Mouse (Mus musculus): ENCODE results near the gene Pde7b. TPM values are rescaled to one million over a fixed set of nuclear protein-coding genes. Genes with fewer than 3 reads are reported as not detected.

The Pde7b gene
- polyA plus RNA-seq, 1 experiment = 1.6 TPM

DNA sequence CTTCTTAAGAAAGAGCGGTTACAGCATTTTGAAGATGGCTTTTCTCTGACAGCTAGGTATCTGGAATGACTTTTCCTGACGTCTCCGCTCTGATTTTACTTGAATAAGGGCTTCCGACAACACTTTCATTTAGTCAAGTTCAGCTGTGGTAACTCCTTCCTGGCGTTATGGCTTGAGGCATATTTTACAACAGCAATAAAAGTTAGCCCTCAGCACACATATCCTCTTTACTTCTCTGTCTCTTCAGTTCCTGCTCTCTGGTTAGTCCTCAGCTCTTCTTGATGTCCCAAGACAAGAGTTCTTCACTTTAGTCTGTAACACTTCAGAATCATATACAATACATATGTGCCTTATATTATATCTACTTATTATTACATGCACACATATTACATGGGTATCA lies 251.4 kb downstream of the Pde7b start:
- Histone ChIP-seq H3K27me3 (ENCODE audit: control insufficient read depth, insufficient read depth, low read length) (no peaks in the 10 kb centered on the region), H3K27ac (ENCODE audit: control insufficient read depth, insufficient read depth, low read length) (no peak overlapping the region), H3K36me3 (ENCODE audit: control insufficient read depth, insufficient read depth, low read length) (no peaks in the 10 kb centered on the region), H3K4me1 (replicated peaks; ENCODE audit: control insufficient read depth, insufficient read depth, low read length) (peaks cover 2% of the 10 kb centered on the region), H3K4me3 (ENCODE audit: control insufficient read depth, insufficient read depth, low read length) (no peak overlapping the region)
- WGBS = 95% methylated on average over 5 of the region's 5 CpGs
- DNase-seq = no peak
- TF ChIP-seq POLR2A (IDR thresholded peaks at IDR 0.05; ENCODE audit: control insufficient read depth, extremely low read depth, insufficient read depth, low read length, poor library complexity) (no peak), CTCF (IDR thresholded peaks at IDR 0.05; ENCODE audit: borderline replicate concordance, control insufficient read depth, extremely low read depth, insufficient read depth, low read length, poor library complexity) (no peak)

DNA sequence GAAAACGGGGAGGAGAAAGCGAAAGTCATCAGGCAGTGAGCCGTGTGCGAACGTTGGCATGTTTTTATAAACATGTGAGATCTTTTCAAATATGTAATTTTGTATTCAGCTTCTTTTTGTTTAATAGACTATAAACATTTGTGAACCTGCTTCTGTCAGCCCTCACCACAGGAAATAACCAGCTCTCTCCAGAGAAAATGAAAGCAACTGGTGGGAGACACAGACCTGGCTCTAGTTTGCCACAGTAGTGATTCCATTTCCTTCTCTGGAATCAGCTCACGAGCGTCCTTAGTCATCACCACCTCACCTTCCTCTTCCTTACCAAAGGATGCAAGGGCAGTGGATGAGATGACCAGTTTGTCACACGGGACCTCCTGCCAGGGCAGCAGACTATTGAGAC lies 252.9 kb downstream of the Pde7b start:
- Histone ChIP-seq H3K4me1 (replicated peaks; ENCODE audit: control insufficient read depth, insufficient read depth, low read length) (peaks cover 2% of the 10 kb centered on the region), H3K27me3 (ENCODE audit: control insufficient read depth, insufficient read depth, low read length) (no peaks in the 10 kb centered on the region), H3K36me3 (ENCODE audit: control insufficient read depth, insufficient read depth, low read length) (no peaks in the 10 kb centered on the region), H3K27ac (ENCODE audit: control insufficient read depth, insufficient read depth, low read length) (no peak overlapping the region; the same call in 1 of the 2 replicates), H3K4me3 (ENCODE audit: control insufficient read depth, insufficient read depth, low read length) (peak overlapping the region; percentile 19; the same call in 1 of the 2 replicates)
- no peak for DNase-seq
- no peak for TF ChIP-seq POLR2A (IDR thresholded peaks at IDR 0.05; ENCODE audit: control insufficient read depth, extremely low read depth, insufficient read depth, low read length, poor library complexity)
- no peak for TF ChIP-seq CTCF (IDR thresholded peaks at IDR 0.05; ENCODE audit: borderline replicate concordance, control insufficient read depth, extremely low read depth, insufficient read depth, low read length, poor library complexity)
- WGBS = 16% methylated on average over 8 of the region's 8 CpGs

DNA sequence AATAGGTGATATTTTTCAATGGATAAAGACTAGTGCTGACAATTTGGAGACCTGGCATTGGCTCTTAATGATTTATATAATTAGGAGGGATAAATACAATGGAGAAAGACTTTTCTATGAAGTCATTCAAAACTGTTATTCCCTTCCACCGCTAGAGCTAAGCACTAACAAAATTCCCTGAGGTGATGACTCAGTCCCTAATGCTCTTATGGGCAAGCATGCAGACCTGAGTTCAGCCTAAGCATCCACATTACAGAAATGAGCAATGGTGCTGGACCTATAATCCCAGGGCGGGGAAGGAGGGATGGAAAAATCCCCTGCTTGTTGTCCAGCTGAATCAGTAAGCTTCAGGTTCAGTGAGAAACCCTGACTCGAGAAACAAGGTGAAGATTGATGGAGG lies 260.2 kb downstream of the Pde7b start:
- Histone ChIP-seq H3K27me3 (ENCODE audit: control insufficient read depth, insufficient read depth, low read length) (no peaks in the 10 kb centered on the region), H3K4me3 (ENCODE audit: control insufficient read depth, insufficient read depth, low read length) (no peak overlapping the region), H3K36me3 (ENCODE audit: control insufficient read depth, insufficient read depth, low read length) (no peaks in the 10 kb centered on the region), H3K4me1 (replicated peaks; ENCODE audit: control insufficient read depth, insufficient read depth, low read length) (no peaks in the 10 kb centered on the region), H3K27ac (ENCODE audit: control insufficient read depth, insufficient read depth, low read length) (no peak overlapping the region)
- WGBS = 91% methylated on average over 3 of the region's 3 CpGs
- TF ChIP-seq CTCF (IDR thresholded peaks at IDR 0.05; ENCODE audit: borderline replicate concordance, control insufficient read depth, extremely low read depth, insufficient read depth, low read length, poor library complexity) (no peak), POLR2A (IDR thresholded peaks at IDR 0.05; ENCODE audit: control insufficient read depth, extremely low read depth, insufficient read depth, low read length, poor library complexity) (no peak)
- no peak for DNase-seq

DNA sequence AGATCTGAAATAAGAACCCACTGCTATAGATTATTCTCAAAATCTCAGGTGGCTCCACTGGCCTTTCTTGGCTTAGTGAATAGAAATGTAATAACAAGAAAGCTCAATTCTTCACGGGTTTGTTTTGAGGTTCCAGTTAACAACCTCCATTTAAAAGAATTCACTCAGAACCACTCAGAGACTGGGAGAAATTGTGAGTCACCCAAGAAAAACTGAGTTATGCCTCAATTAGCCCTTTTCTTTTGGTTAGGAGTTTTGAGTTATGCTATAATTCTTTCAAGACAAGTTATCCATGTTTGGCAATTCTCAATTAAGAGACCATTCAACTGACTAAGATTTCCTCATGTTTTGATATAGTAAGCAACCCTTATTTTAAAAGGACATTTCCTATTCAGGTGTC lies 260.9 kb downstream of the Pde7b start:
- DNase-seq = no peak
- 95% methylated on average over 1 of the region's 1 CpGs for WGBS
- Histone ChIP-seq H3K4me1 (replicated peaks; ENCODE audit: control insufficient read depth, insufficient read depth, low read length) (no peaks in the 10 kb centered on the region), H3K27ac (ENCODE audit: control insufficient read depth, insufficient read depth, low read length) (no peak overlapping the region), H3K36me3 (ENCODE audit: control insufficient read depth, insufficient read depth, low read length) (no peaks in the 10 kb centered on the region), H3K4me3 (ENCODE audit: control insufficient read depth, insufficient read depth, low read length) (no peak overlapping the region), H3K27me3 (ENCODE audit: control insufficient read depth, insufficient read depth, low read length) (no peaks in the 10 kb centered on the region)
- TF ChIP-seq POLR2A (IDR thresholded peaks at IDR 0.05; ENCODE audit: control insufficient read depth, extremely low read depth, insufficient read depth, low read length, poor library complexity) (no peak), CTCF (IDR thresholded peaks at IDR 0.05; ENCODE audit: borderline replicate concordance, control insufficient read depth, extremely low read depth, insufficient read depth, low read length, poor library complexity) (no peak)

DNA sequence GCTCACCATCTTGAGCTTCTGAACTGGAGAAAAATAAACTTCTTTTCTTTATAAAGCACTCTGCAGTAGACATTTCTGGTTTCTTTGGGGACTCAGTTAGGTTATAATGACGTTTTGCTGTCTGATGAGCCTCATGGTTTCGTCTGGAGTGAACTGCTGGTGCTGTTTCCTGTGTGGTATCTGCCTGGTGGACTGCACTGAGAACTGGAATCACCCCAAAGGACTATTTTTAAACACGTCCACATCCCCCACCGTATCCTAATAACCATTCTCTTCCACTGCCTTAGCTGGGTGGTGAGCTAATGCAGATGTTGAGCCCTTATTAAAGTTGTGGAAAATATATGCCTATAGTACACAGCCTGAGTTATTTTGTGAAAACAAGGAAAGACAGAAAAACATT lies 262.3 kb downstream of the Pde7b start:
- no peak for DNase-seq
- TF ChIP-seq CTCF (IDR thresholded peaks at IDR 0.05; ENCODE audit: borderline replicate concordance, control insufficient read depth, extremely low read depth, insufficient read depth, low read length, poor library complexity) (no peak), POLR2A (IDR thresholded peaks at IDR 0.05; ENCODE audit: control insufficient read depth, extremely low read depth, insufficient read depth, low read length, poor library complexity) (no peak)
- Histone ChIP-seq H3K36me3 (ENCODE audit: control insufficient read depth, insufficient read depth, low read length) (no peaks in the 10 kb centered on the region), H3K4me1 (replicated peaks; ENCODE audit: control insufficient read depth, insufficient read depth, low read length) (no peaks in the 10 kb centered on the region), H3K27me3 (ENCODE audit: control insufficient read depth, insufficient read depth, low read length) (no peaks in the 10 kb centered on the region), H3K27ac (ENCODE audit: control insufficient read depth, insufficient read depth, low read length) (no peak overlapping the region), H3K4me3 (ENCODE audit: control insufficient read depth, insufficient read depth, low read length) (no peak overlapping the region)
- 20% methylated on average over 4 of the region's 4 CpGs for WGBS

DNA sequence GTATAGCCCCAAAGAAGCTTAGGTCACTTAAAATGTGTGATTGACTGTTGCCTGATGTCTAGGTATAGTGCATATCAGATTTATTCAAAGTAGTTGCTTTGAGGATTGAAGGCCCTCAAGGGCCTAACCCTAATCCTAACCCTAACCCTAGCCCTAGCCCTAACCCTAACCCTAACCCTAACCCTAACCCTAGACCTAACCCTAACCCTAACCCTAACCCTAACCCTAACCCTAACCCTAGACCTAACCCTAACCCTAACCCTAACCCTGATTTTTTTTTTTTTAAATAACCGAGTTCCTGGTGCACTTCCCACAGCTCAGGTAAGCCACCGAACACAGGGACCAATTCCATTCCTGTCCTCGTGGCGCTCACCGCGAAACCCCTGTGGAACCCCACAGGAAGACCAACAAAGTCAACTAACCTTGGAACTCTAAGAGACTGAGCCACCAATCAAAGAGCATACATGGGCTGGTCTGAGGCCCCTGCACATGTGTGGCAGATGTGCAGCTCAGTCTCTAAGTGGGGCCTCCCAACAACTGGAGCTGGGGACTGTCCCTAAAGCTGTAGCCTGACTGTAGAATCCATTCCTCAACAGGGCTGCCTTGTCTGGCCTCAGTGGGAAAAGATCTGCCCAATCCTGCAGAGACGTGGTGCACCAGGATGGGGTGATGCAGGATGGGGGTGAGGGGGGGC lies 265.1 kb downstream of the Pde7b start:
- no peak for TF ChIP-seq POLR2A (IDR thresholded peaks at IDR 0.05; ENCODE audit: control insufficient read depth, extremely low read depth, insufficient read depth, low read length, poor library complexity)
- TF ChIP-seq CTCF (IDR thresholded peaks at IDR 0.05; ENCODE audit: borderline replicate concordance, control insufficient read depth, extremely low read depth, insufficient read depth, low read length, poor library complexity) = no peak

DNA sequence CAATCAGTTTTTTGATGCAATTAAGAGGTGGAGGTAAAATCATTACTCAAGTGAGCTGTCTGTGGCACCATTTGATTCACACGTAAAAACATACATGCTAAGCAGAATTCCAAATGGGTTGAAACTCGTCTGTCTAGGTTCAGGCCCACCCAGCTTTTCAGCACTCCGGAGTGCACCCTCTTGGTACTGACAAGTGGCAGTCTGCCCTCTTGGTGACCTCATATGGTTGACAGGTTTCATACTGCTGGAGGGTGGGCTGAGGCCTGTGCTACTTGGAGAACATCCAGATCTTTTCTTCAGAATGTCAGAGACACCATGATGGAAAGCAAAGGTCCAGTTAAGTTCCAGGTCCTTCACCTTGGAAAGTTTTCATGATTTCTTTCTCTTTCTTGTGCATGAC lies 265.7 kb downstream of the Pde7b start:
- no peak overlapping the region for H3K4me3 ChIP-seq (ENCODE audit: control insufficient read depth, insufficient read depth, low read length)
- DNase-seq = no peak
- no peaks in the 10 kb centered on the region for H3K27me3 ChIP-seq (ENCODE audit: control insufficient read depth, insufficient read depth, low read length)
- H3K4me1 ChIP-seq (replicated peaks; ENCODE audit: control insufficient read depth, insufficient read depth, low read length) = no peaks in the 10 kb centered on the region
- H3K27ac ChIP-seq (ENCODE audit: control insufficient read depth, insufficient read depth, low read length) = no peak overlapping the region
- TF ChIP-seq CTCF (IDR thresholded peaks at IDR 0.05; ENCODE audit: borderline replicate concordance, control insufficient read depth, extremely low read depth, insufficient read depth, low read length, poor library complexity) (no peak), POLR2A (IDR thresholded peaks at IDR 0.05; ENCODE audit: control insufficient read depth, extremely low read depth, insufficient read depth, low read length, poor library complexity) (no peak)
- no peaks in the 10 kb centered on the region for H3K36me3 ChIP-seq (ENCODE audit: control insufficient read depth, insufficient read depth, low read length)
- 97% methylated on average over 3 of the region's 3 CpGs for WGBS

More for the DNA sequence above, 265.1 kb downstream of the Pde7b start:
- DNase-seq = no peak
- no peak overlapping the region for H3K27ac ChIP-seq (ENCODE audit: control insufficient read depth, insufficient read depth, low read length)
- WGBS = 94% methylated on average over 7 of the region's 7 CpGs
- no peaks in the 10 kb centered on the region for H3K4me1 ChIP-seq (replicated peaks; ENCODE audit: control insufficient read depth, insufficient read depth, low read length)
- no peak overlapping the region for H3K4me3 ChIP-seq (ENCODE audit: control insufficient read depth, insufficient read depth, low read length)
- H3K27me3 ChIP-seq (ENCODE audit: control insufficient read depth, insufficient read depth, low read length) = no peaks in the 10 kb centered on the region
- no peaks in the 10 kb centered on the region for H3K36me3 ChIP-seq (ENCODE audit: control insufficient read depth, insufficient read depth, low read length)

Data from thymus, adult 2 months (tissue).